Mouse (Mus musculus): ENCODE measurements at regions not wholly inside any gene's neighbourhood (a gene's known extent, or its start where the extent isn't known, plus 50 kb on each side); places are given as distances from the start of the nearest gene placed in this dataset.

DNA sequence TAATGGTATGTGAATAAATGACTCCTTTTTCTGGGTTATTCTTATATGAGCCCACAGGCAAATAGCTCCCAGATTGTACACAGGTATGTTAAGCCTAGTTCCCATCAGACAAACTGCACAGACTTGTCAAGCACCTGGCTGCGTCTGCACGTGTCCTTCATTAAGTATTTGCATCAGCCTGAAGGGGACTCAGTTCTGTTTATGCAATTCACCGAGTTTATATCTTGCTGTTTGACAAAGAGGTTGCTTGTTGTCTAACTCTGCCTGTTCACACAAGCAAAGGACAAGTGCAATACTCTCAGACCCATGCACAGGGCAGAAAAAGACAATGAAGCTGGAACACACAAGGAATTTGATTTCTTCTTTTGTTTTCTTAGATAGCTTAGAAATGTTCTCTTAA is 215.2 kb downstream of the Arl4a start:
- TF ChIP-seq POLR2A (IDR thresholded peaks at IDR 0.05; ENCODE audit: low read depth, low read length), result no peak
- no peak for TF ChIP-seq CTCF (conservative IDR thresholded peaks at IDR 0.05; ENCODE audit: insufficient read depth, insufficient read length, low read depth, low read length)
